Mouse (Mus musculus): Measurements from ENCODE around the gene Gfod1. TPM values are rescaled to one million over a fixed set of nuclear protein-coding genes. Genes with fewer than 3 reads are reported as not detected.

Gene Gfod1
- polyA plus RNA-seq, 1 experiment = 4.2 TPM

DNA sequence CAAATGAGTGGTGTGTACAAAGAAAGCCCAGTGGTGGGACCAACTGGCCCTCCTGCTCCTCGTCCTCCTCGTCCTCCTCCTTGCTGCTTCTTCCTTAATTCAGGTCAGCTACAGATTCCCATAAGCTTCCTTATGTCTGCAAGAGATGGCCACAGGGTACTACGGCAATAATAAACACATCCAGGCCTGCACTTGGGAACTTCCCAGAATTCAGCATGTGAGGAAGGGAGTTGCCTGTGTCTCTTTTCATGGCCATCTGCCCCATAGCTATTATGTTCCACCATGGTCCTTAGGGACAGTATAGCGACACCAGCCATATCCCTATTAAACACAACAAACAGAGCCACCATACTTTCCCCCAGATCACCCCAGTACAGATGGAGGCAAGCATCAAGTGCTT is 15.5 kb downstream of the Gfod1 start:
- no peak overlapping the region for H3K4me3 ChIP-seq (ENCODE audit: insufficient read depth, low read length)
- no peak overlapping the region for H3K27ac ChIP-seq (ENCODE audit: insufficient read depth, low read length)
- peaks cover 2% of the 10 kb centered on the region; the same call in 1 of the 2 replicates for H3K4me1 ChIP-seq (ENCODE audit: control insufficient read depth, insufficient read depth, low read length)
- no peak for TF ChIP-seq CTCF (IDR thresholded peaks at IDR 0.05; ENCODE audit: borderline replicate concordance, insufficient read depth, low read length)
- no peak for TF ChIP-seq POLR2A (IDR thresholded peaks at IDR 0.05; ENCODE audit: low read depth, low read length)

DNA sequence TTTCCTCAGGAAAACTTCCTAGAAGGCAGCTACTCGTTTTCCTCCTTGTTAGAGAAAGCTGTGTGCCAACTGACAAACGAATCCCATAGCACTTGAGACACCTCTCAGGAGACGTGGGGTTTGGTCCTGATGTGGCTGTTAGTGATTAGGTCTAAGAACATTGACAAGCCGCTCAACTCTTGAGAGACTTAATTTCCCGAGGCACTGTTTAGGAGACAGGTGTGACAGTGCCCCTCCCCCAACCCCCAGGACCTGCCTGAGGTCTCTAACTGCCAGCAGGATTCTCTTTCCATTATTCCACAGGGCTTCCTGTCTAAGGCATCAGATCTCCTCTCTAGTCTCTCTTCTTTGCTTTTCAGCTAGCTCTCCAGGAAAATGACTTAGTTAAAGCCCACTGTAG is 15.9 kb downstream of the Gfod1 start:
- H3K4me3 ChIP-seq (ENCODE audit: insufficient read depth, low read length) = no peak overlapping the region
- TF ChIP-seq POLR2A (IDR thresholded peaks at IDR 0.05; ENCODE audit: low read depth, low read length) = no peak
- TF ChIP-seq CTCF (IDR thresholded peaks at IDR 0.05; ENCODE audit: borderline replicate concordance, insufficient read depth, low read length) = no peak
- no peak overlapping the region for H3K27ac ChIP-seq (ENCODE audit: insufficient read depth, low read length)
- H3K4me1 ChIP-seq (ENCODE audit: control insufficient read depth, insufficient read depth, low read length) = peaks cover 2% of the 10 kb centered on the region; the same call in 1 of the 2 replicates

DNA sequence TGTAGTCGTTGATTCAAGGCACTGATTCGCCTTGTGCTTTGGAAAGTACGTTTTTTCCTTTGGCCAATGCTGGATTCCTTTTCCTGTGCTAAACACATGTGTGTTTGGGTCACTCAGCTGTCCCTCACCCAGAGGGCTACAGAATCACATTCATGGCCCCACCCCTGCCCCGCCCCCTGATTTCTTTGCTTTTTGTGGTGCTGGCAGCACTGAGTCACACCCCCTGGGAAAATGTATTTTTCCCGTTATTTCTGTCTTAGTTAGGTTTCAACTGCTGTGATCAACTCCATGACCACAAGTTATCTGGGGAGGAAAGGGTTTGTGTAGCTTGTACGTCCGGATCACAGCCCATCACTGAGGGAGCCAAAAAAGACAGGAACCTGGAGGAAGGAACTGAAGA is 17.1 kb downstream of the Gfod1 start:
- H3K4me3 ChIP-seq (ENCODE audit: insufficient read depth, low read length) = no peak overlapping the region
- TF ChIP-seq POLR2A (IDR thresholded peaks at IDR 0.05; ENCODE audit: low read depth, low read length) (no peak), CTCF (IDR thresholded peaks at IDR 0.05; ENCODE audit: borderline replicate concordance, insufficient read depth, low read length) (no peak)
- no peak overlapping the region for H3K27ac ChIP-seq (ENCODE audit: insufficient read depth, low read length)
- peaks cover 2% of the 10 kb centered on the region; the same call in 1 of the 2 replicates for H3K4me1 ChIP-seq (ENCODE audit: control insufficient read depth, insufficient read depth, low read length)

DNA sequence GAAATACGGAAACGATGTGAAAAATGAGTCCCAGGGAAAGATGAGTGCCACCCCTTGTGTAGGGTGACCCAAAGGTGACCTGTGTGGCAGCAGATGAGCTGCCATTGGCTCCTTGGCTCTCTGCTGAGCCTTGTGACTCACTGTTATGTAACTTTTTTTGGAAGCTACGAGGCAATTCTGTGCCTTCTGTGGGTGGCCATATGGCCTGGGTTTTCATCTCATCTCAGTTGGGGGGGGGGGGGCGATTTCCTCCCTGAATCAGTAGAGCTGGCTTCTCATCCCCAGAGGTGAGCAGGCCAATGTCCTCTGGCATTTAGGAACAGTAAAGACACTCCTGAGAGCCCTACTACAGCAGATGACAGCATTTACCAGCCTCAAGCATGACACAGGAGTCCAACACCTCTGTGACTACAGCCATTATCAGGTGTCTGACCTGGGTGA is 19.2 kb downstream of the Gfod1 start:
- no peak for TF ChIP-seq POLR2A (IDR thresholded peaks at IDR 0.05; ENCODE audit: low read depth, low read length)
- no peak for TF ChIP-seq CTCF (IDR thresholded peaks at IDR 0.05; ENCODE audit: borderline replicate concordance, insufficient read depth, low read length)
- no peak overlapping the region for H3K27ac ChIP-seq (ENCODE audit: insufficient read depth, low read length)
- peaks cover 2% of the 10 kb centered on the region; the same call in 1 of the 2 replicates for H3K4me1 ChIP-seq (ENCODE audit: control insufficient read depth, insufficient read depth, low read length)
- H3K4me3 ChIP-seq (ENCODE audit: insufficient read depth, low read length) = no peak overlapping the region

DNA sequence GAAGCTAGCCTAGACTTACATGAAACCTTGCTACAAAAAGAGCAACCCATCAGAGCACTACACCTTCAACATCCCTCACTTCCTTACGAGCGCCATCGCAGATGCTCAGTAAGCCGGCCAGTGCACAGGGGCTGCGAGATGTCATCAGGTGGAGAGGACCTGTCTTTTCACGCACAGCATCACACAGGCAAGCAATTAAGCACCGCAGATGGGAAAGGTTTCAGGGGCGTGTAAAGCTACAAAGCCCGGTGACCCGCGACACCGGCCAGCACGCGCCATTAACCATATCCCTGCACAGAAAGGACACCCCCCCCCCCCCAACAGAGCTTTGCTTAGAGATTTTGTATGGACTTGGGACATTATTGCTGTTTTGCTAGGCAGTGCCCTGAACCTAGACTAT is 30.1 kb downstream of the Gfod1 start:
- Histone ChIP-seq H3K4me3 (ENCODE audit: insufficient read depth, low read length) (no peak overlapping the region), H3K27ac (ENCODE audit: insufficient read depth, low read length) (no peak overlapping the region), H3K4me1 (ENCODE audit: control insufficient read depth, insufficient read depth, low read length) (peaks cover 3% of the 10 kb centered on the region; the same call in 1 of the 2 replicates)
- TF ChIP-seq CTCF (IDR thresholded peaks at IDR 0.05; ENCODE audit: borderline replicate concordance, insufficient read depth, low read length) (no peak), POLR2A (IDR thresholded peaks at IDR 0.05; ENCODE audit: low read depth, low read length) (no peak)

DNA sequence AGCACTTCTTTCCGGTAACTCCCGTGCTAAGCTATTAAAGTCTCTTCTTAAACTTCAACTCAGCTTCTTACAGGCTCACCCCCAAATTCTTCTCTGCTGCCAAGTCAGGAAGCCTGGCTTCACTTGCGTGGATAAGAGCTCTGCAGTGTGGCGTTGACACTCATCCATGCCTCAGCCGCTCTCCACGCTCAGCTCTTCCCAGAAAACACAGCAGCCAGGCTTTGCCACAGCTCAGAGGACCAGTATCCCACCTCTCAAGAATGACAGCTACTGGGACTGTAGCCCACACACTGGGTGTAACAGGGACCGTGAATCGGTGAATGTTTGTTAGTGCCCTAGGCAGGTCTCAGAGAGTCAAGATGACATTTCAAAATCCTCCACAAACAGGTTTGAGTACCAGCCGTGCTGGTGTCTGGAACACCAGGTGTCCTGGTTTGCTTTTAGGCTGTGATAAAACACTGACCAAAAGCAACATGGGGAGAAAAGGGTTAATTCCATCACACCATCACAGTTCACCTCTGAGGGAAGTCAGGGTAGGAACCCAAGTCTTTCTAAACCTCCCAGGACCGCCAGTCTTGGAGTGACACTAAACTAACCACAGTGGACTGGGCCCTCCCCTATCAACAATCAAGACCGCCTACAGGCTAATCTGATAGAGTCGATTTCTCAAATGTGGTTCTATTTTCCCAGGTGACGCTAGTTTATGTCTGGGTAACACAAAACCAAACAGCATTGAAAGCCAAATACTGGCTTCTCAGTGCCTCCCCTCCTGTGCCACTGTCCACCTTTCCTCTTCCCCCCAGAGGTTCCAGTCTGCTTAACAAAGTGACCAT is 31.5 kb downstream of the Gfod1 start:
- TF ChIP-seq CTCF (IDR thresholded peaks at IDR 0.05; ENCODE audit: borderline replicate concordance, insufficient read depth, low read length) = no peak
- no peak for TF ChIP-seq POLR2A (IDR thresholded peaks at IDR 0.05; ENCODE audit: low read depth, low read length)
- peaks cover 7% of the 10 kb centered on the region; the same call in 1 of the 2 replicates for H3K4me1 ChIP-seq (ENCODE audit: control insufficient read depth, insufficient read depth, low read length)
- H3K4me3 ChIP-seq (ENCODE audit: insufficient read depth, low read length) = no peak overlapping the region
- H3K27ac ChIP-seq (ENCODE audit: insufficient read depth, low read length) = no peak overlapping the region

DNA sequence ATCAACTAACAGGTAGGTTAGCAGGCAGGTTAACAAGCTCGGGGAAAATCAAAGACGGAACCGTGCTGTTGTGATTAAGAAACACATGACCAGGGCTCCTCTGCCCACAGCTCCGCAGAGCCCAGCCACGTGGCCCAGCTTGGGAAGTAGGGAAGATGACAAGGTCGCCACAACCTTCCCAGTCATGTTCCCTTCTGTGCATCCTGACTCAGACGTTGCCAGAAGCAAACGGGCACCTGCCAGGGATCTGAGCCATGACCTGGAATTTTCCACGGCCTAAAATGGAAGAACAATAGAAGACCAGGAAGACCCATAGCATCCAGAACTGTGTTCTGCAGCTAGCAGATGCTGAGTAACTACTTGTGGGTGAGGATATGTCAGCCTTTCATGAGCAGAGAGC is 32.5 kb downstream of the Gfod1 start:
- Histone ChIP-seq H3K4me1 (ENCODE audit: control insufficient read depth, insufficient read depth, low read length) (peaks cover 7% of the 10 kb centered on the region; the same call in 1 of the 2 replicates), H3K27ac (ENCODE audit: insufficient read depth, low read length) (no peak overlapping the region), H3K4me3 (ENCODE audit: insufficient read depth, low read length) (no peak overlapping the region)
- TF ChIP-seq POLR2A (IDR thresholded peaks at IDR 0.05; ENCODE audit: low read depth, low read length) (no peak), CTCF (IDR thresholded peaks at IDR 0.05; ENCODE audit: borderline replicate concordance, insufficient read depth, low read length) (no peak)

DNA sequence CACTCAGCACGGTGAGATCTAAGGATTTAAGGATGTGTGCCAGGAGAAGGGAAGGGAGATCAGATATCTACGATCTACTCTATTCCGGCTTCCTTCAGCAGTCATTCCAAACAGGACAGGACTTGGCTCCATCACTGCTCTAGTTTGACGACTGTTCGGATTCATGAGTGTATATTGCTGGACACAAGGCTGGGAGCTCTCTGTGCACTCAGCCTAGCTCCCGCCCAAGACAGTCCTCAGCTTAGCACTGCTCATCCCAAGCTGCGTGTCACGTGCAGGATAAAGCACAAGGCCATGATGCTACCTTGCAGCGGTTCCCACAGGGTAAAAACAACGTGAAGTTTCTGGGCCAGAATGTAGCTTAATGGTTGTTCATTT is 33.8 kb downstream of the Gfod1 start:
- Histone ChIP-seq H3K27ac (ENCODE audit: insufficient read depth, low read length) (no peak overlapping the region), H3K4me1 (ENCODE audit: control insufficient read depth, insufficient read depth, low read length) (peaks cover 7% of the 10 kb centered on the region; the same call in 1 of the 2 replicates), H3K4me3 (ENCODE audit: insufficient read depth, low read length) (no peak overlapping the region)
- TF ChIP-seq POLR2A (IDR thresholded peaks at IDR 0.05; ENCODE audit: low read depth, low read length) (no peak), CTCF (IDR thresholded peaks at IDR 0.05; ENCODE audit: borderline replicate concordance, insufficient read depth, low read length) (no peak)

DNA sequence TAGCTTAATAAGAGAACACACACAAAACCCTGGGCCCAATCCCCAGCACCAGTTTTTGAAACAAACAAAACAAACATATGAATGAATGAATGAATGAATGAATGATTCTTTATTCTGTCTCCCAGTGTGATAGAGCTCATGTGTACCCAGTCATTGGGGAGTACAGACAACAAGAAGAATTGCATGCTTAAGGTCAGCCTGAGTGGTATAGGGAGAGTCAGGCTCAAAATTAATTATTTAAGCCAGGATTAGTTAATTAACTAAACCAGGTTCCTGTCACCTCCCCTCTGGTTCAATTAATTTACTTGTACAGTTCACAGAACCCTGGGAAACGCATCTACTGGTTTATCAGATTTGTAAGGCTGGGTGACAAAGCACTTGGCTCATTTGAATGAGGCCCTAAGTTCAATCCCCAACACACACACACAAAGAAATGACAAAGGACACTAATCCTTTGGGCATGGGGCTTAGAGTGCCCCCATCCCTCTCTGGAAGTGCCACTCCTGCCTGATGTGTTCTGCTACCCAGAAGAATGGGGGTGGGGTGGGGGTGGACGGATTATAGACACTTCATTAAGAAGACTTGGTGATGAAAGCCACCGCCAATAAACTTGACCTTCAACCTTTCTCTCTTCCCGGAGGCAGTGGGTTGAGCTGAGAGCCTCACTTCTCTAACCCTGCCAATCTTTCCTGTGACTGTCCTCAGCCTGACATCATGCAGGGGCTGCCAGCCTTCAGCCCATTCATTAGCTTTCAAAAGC is 34.3 kb downstream of the Gfod1 start:
- H3K4me3 ChIP-seq (ENCODE audit: insufficient read depth, low read length) = no peak overlapping the region
- no peak for TF ChIP-seq POLR2A (IDR thresholded peaks at IDR 0.05; ENCODE audit: low read depth, low read length)
- H3K27ac ChIP-seq (ENCODE audit: insufficient read depth, low read length) = no peak overlapping the region
- H3K4me1 ChIP-seq (ENCODE audit: control insufficient read depth, insufficient read depth, low read length) = peaks cover 7% of the 10 kb centered on the region; the same call in 1 of the 2 replicates

Measured in embryonic fibroblast, embryonic 13.5 days (primary cell).